Mouse (Mus musculus): ENCODE data around the gene Abcb6.

The Abcb6 gene

GRCm38 (mm10) chr1:75201236-75201635, 21.0 kb upstream of the Abcb6 start:
- DNase-seq (ENCODE audit: low spot score): no peak

GRCm38 (mm10) chr1:75192452-75192851, 12.3 kb upstream of the Abcb6 start:
- DNase-seq (ENCODE audit: low spot score): no peak

GRCm38 (mm10) chr1:75191622-75192402, 11.6 kb upstream of the Abcb6 start, which contains the start of the genes Ankzf1 and Atg9a:
Ankzf1 (plus strand) TSS chr1:75192151.
Atg9a (minus strand) TSS chr1:75192196.
- DNase-seq (ENCODE audit: low spot score): peak; percentile 97

- DNase-seq (ENCODE audit: low spot score): no peak
Observed at GRCm38 (mm10) chr1:75191258-75191621, 11.0 kb upstream of the Abcb6 start.

- DNase-seq (ENCODE audit: low spot score): no peak
Observed at GRCm38 (mm10) chr1:75190577-75190976, 10.4 kb upstream of the Abcb6 start.

GRCm38 (mm10) chr1:75187914-75188483, 7.8 kb upstream of the Abcb6 start:
- DNase-seq (ENCODE audit: low spot score): no peak

- no peak for DNase-seq (ENCODE audit: low spot score)
Observed at GRCm38 (mm10) chr1:75187126-75187525, 6.9 kb upstream of the Abcb6 start.

GRCm38 (mm10) chr1:75185495-75185894, 5.3 kb upstream of the Abcb6 start:
- no peak for DNase-seq (ENCODE audit: low spot score)

- DNase-seq (ENCODE audit: low spot score): no peak
Observed at GRCm38 (mm10) chr1:75182160-75182559, 2.0 kb upstream of the Abcb6 start.

- no peak for DNase-seq (ENCODE audit: low spot score)
Observed at GRCm38 (mm10) chr1:75181377-75181870, 1.2 kb upstream of the Abcb6 start.

- no peak for DNase-seq (ENCODE audit: low spot score)
Observed at GRCm38 (mm10) chr1:75180741-75181140, 549 bp upstream of the Abcb6 start.

GRCm38 (mm10) chr1:75179334-75180104, 673 bp downstream of the Abcb6 start:
- DNase-seq (ENCODE audit: low spot score): no peak

- DNase-seq (ENCODE audit: low spot score): peak; percentile 96
Observed at GRCm38 (mm10) chr1:75168472-75169464, 11.4 kb downstream of the Abcb6 start, which contains the start of gene Zfand2b. Zfand2b (plus strand) TSS chr1:75168646.

- no peak for DNase-seq (ENCODE audit: low spot score)
Observed at GRCm38 (mm10) chr1:75168093-75168471, 12.1 kb downstream of the Abcb6 start.

GRCm38 (mm10) chr1:75160256-75160617, 20.0 kb downstream of the Abcb6 start:
- DNase-seq (ENCODE audit: low spot score): no peak

- no peak for DNase-seq (ENCODE audit: low spot score)
Observed at GRCm38 (mm10) chr1:75159540-75160255, 20.5 kb downstream of the Abcb6 start.

- no peak for DNase-seq (ENCODE audit: low spot score)
Observed at GRCm38 (mm10) chr1:75158990-75159389, 21.2 kb downstream of the Abcb6 start.

- DNase-seq (ENCODE audit: low spot score): no peak
Observed at GRCm38 (mm10) chr1:75155837-75156236, 24.4 kb downstream of the Abcb6 start.

GRCm38 (mm10) chr1:75148727-75149126, 31.5 kb downstream of the Abcb6 start:
- no peak for DNase-seq (ENCODE audit: low spot score)

- DNase-seq (ENCODE audit: low spot score): no peak
Observed at GRCm38 (mm10) chr1:75147411-75148135, 32.6 kb downstream of the Abcb6 start.
